Mouse (Mus musculus) G1E (cell line): ENCODE data around the gene Hsf2bp.

Experiments used
- CTCF ChIP-seq: IDR thresholded peaks from 2 replicates; pipeline ENCODE4 v1.5.1; 2012; ENCODE audit warnings: low read depth, low read length, inconsistent platforms, mixed read lengths
- POLR2AphosphoS5 ChIP-seq: IDR thresholded peaks from 2 replicates; pipeline ENCODE4 v1.6.1; 2012; ENCODE audit warnings: low read depth, low read length, inconsistent platforms; ENCODE audit not compliant: insufficient replicate concordance
- TAL1 ChIP-seq: conservative IDR thresholded peaks from 2 replicates; pipeline ENCODE4 v1.6.1; 2012; ENCODE audit warnings: low read depth, low read length, inconsistent platforms, mixed read lengths

DNA sequence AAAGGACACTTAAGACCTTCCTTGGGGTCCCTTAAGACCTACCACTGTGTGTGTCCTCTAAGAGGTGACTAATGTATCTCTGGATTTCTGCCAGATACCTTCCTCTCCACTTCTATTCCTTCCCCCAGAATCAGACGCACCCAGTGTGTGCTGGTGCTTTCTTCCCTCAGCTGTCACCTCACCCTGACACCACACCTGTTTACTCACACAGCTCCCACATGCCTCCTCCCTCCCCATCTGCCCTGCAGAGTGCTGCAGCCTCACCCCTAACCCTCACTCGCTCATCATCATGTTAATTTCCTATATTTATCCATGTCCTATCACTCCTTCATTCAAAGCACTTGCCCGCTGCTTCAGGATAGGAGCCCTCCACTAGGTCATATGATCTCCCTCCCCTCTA, 23.9 kb downstream of the Hsf2bp start:
- no peak for TF ChIP-seq CTCF
- TF ChIP-seq TAL1: no peak
- no peak for TF ChIP-seq POLR2AphosphoS5
